Mouse (Mus musculus) cerebellum, adult 11 months (tissue): ENCODE measurements around the gene Zfp775.
"Not testable (repeated sequence)": the region's sequence is repeated elsewhere in the genome, so short reads cannot be mapped to it uniquely, and the experiment has no call there.

Source experiments
- DNase-seq: peaks from one replicate; pipeline ENCODE4 v3.0.0; 2022

The Zfp775 gene

DNA sequence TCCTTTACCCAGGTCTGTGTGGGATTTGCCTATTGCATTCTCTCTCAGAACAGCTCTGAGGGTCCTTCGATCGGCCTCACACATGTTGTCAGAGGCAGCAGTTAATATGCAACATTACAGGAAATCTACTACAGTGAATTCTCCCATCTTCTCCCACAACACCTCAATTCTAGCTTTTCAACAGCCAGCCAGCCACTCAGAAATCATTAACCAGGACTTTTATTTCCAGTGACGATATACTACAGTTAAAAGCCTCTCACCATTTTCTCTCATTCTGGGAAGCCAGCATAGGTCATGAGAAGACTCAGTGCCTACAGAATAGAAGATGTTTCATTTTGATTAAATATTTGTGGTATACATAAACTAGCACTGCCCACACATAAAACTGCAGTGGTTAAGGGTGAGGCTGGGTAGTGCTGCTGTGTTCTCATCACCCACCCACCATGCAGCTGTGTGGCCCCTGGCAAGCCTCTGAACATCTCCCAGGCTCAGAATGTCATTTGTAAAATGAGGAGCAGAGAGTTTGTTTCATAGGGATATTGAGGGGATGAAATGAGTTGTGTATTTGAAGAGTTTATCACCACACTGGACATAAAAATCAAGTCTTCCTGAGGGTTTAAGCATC lies 10.5 kb upstream of the Zfp775 start:
- no peak for DNase-seq

DNA sequence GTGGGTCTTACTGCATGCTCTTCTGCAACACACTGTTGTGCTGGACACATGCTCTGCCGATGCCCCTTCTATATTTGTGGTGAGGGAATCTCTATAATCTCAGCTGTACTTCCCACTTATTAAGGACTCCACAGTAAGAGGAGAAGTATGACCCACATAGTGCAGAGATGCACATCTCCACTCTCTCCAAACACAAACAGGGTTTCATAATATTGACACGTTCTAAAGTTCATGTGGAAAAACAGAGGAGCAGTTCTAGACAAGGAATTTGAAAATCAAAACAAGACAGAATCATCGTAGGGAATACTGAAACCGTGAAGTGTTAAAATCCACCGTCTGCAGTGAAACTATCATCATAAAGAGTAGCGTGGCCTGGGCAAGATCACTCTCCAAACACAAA lies 10.0 kb upstream of the Zfp775 start:
- no peak for DNase-seq

GRCm38 (mm10) chr6:48593158-48594042 lies 8.5 kb upstream of the Zfp775 start, which contains the start of the genes Repin1 and Gm44965:
Gene Repin1 (plus strand): TSS chr6:48593883.
Gene Gm44965 (plus strand): TSS chr6:48593941.
- DNase-seq, result peak; percentile 96

GRCm38 (mm10) chr6:48594043-48594738 lies 7.7 kb upstream of the Zfp775 start:
- DNase-seq, result no peak

GRCm38 (mm10) chr6:48595278-48595677 lies 6.6 kb upstream of the Zfp775 start:
- peak; percentile 41 for DNase-seq

- DNase-seq, result peak; percentile 31
Observed at GRCm38 (mm10) chr6:48596545-48597232, 5.2 kb upstream of the Zfp775 start.

DNA sequence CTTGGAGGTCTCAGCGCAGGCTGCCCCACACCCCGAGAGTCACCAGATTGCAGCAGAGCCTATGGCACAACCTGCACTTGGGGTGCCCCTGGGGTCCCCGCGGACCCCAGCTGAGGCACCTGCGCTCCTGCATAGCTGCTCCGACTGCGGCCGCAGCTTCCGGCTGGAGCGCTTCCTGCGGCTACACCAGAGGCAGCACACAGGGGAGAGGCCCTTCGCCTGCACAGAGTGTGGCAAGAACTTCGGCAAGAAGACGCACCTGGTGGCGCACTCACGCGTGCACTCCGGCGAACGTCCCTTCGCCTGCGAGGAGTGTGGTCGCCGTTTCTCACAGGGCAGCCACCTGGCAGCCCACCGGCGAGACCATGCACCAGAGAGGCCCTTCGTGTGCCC lies 4.6 kb upstream of the Zfp775 start:
- DNase-seq, result no peak

DNA sequence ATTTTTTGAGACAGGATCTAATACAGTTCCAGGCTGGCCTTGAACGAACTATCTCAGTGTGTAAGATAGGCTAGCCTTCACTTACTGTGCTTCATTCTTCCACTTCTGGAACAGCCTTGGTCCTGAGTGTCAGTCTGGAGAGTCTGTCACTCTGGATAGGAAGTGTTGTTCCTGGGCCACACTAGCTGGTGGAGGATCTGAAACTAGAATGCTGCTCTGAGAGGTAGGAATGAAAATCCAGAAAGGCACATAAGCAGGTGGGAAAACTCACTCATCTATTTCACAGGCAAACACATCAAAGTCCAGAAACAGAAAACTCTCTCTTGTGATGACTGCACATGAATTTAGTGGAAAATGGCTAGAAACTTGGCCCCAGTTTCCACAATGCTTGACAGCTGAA lies 1.3 kb upstream of the Zfp775 start:
- DNase-seq, result no peak

GRCm38 (mm10) chr6:48602080-48602741 lies 348 bp downstream of the Zfp775 start:
- DNase-seq, result no peak

DNA sequence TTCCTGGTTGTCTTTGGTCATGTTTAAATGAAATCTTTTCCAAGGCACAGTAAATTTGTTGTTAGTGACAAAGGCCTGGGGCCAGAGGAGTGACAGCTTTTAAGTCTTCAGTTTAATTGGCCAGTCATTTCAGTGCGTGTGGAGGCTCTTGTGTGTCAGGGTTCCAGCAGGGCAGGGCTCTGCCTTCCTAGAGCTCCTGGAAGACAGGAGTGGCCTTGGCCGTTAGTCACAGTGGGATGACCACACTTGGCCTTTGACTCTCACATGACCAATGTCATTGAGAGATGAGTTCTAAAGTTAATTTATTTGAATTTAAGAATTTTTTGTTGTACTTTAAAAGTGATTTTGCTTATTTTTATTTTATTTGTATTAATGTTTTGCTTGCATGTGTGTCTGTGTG lies 6.3 kb downstream of the Zfp775 start:
- no peak for DNase-seq

- peak; percentile 41 for DNase-seq
Observed at GRCm38 (mm10) chr6:48609512-48609911, 7.6 kb downstream of the Zfp775 start.

DNA sequence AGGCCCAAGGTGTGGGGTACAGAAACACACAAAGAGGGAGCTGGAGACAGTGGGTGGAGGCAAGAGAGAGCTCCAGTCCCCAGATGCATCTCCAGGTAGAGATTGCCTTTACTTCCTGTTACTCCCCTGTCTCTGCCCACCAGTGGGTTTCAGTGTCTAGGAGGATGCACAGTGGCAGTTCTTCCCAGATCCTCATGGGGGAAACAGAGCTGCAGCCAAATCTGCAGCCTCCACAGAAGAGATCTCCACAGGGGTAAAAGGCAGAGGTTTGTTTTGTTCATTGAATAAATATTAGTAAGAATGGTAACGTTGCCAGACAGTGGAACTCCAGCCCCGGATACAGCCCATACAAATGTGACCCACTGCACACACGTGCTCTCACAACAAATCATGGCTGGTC lies 8.8 kb downstream of the Zfp775 start:
- DNase-seq, result no peak

DNA sequence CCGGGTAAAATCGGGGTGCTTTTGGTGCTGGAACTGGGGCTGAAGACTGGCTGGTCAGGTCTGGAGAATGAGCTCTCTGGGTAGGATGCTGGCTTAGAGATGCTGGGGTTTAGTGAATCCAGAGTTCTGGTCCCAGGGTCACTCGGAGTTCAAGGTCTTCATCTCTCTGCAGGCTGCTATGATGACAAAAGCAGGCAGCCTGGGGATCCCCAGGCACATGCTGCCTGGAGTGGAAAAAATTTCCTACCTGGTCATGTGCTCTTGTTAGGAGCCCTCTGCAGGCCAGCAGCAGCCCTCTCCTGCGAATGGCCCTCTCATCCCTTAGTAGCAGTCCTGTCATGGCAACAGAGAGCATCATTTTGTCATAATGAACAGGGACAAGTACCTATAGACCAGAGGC lies 11.6 kb downstream of the Zfp775 start:
- DNase-seq, result no peak

GRCm38 (mm10) chr6:48614756-48615155 lies 12.9 kb downstream of the Zfp775 start:
- DNase-seq, result no peak

GRCm38 (mm10) chr6:48620031-48620430 lies 18.2 kb downstream of the Zfp775 start:
- no peak for DNase-seq

DNA sequence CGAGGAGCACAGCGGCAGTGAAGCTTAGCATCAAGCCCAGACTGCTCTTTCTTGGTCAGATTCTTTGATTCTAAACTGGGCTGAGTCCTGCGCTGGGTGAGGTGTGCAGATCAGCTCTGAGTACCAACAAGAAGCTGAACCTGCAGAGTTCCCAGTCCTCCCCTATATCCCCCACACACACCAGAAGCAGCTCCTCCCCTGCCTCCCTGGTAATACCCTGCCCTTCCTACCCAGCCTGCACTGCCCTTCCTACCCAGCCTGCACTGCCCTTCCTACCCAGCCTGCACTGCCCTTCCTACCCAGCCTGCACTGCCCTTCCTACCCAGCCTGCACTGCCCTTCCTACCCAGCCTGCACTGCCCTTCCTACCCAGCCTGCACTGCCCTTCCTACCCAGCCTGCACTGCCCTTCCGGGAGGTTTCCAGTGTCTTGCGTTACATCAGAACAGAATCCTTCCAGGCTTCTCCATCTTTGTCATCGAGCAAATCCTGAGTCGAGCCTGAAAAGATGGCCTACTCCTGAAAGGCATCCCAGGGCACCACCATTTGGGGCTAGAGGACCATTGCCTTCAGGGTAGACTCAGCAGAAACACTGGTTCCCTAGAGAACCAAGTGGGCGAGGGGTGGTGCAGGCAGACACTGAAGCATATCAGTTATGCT lies 20.5 kb downstream of the Zfp775 start:
- DNase-seq, result not testable (repeated sequence)

DNA sequence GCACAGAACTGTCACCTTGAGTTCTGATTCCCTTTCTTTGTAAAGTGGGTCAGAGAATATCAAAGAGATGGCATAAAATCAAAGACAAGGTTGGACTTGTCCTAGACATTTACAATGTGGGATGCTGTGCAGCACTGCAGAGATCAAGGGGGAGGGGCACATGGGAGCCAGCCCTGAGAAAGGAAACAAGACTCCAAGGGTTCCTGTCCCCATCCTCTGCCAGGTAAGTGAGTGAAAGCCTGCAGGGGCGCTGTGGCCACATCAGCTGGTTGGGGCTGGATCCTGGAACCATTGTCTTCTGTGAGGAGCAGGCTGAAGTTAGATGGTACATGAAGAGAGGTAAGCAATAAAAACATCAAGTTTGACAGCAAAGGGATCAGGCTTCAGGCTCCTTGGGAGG lies 21.6 kb downstream of the Zfp775 start:
- DNase-seq, result no peak

- DNase-seq, result no peak
Observed at GRCm38 (mm10) chr6:48626464-48626863, 24.6 kb downstream of the Zfp775 start, which contains the start of gene AI854703. Gene AI854703 (plus strand): TSS chr6:48626764.

DNA sequence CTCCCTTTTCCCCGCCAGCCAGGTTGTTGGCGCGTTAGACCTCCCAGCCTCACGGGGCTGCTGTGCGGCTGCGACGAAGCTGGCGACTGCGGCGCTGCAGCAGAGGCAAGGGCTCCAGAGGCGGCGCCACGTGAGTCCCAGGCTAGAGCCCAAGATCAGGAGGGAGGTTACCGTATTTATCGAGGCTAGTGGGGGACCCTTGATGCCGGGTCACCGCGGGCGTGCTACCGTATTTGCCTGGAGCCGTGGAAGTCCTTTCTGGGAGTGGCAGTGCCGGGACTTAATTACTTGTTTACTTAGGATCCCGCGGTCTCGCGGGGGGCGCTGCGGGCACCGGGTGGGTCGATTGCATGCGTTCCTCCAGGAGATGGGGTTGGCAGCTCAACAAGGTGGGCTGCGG lies 25.1 kb downstream of the Zfp775 start:
- DNase-seq, result peak; percentile 59

DNA sequence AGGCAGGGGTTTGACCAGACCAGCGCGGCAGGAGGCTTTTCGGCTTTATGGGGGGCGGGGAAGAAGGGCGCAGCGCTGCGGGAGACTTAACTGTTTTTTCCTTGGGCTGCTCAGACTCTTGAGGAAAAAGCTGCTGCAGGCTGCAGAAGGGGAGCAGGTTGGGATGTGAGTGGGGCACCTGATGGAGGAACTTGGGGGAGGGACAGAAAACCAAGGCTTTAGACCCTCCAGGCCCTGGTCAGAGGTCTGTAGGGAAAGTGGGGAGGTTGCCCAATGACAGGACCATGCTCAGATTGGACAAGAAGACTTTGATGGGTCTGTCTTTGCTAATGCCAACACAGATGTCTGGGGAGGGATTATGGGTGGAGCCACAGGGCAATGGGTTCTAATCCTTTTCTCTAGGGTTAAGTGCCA lies 25.7 kb downstream of the Zfp775 start:
- DNase-seq, result no peak

DNA sequence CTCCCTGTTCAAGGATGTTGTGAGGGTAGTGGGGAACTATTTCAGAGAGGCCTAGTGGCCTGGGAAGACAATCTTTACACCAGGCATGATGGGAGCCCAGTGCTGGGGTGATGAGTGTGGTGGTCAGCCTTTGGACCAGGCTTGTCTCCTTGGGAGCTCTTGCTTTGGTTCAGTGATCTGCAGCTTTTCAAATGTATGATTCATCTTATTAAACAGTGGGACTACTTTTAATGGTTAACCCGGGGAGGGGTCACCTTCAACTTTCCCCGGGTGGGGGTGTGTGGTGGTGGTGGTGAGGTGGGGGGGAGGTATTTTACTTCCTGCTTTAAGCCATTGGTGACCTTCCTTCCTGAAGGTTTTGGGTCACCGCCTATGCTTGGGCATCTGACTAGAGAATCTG lies 26.5 kb downstream of the Zfp775 start:
- DNase-seq, result no peak
